ENCODE assay signal across 8 mouse cellular contexts in the genomic region with DNA sequence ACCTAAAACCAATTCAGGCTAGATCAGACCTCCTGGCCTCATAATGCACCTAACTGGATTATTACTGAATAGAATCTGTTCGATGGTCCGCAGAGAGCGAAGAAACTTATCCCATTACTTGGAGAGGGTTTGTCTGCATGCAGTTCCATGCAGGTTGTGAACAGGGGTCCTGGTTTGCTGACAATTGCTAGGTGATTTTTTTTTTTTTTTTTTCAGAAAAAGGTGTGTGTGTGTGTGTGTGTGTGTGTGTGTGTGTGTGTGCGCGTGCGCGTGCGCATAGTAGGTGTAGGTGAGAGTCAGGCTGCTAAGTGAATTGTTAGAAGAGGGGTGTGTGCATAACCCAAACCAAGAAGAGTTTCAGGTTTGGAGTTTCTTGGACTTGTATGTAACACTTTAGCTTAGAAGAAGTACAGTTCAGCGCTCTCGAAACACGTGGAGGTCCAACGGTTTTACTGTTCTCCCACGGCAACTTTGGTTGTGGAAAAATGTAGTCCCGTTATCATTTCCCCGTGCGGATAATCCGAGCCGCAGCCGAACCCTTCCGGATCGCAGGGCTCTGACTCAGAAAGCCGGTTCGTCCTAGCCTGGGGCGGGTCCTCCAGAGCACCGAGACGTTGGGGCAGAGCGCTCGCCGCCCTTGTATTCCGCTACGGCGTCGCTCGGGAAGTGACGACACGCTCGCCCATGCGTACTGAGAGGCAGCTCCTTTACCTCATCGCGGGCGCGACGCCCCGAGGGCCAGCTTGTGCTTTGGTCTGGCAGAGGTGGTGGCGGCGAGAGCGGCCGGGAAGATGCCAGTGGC. TPM values are rescaled to one million over a fixed set of nuclear protein-coding genes. Genes with fewer than 3 reads are reported as not detected.
DNase-seq lines count a peak whose midpoint lies in the region; ATAC-seq and TF ChIP-seq lines count a peak whose summit lies in the region.

A gene (plus strand): TSS at position 223 of the 802 bp plus-strand sequence.

- peaks cover 15% of the 10 kb centered on the region for H3K4me1 ChIP-seq in hindbrain, embryonic 10.5 days (replicated peaks)
- no peaks in the 10 kb centered on the region for H3K4me1 ChIP-seq in lung, postnatal 0 days (ENCODE audit: insufficient read depth, low read depth, low read length)

- H3K4me2 ChIP-seq in lung, postnatal 0 days (replicated peaks; ENCODE audit: low read depth, low read length): peak within 1 kb of the TSS; percentile 72

- peak within 1 kb of the TSS; percentile 91 for H3K27ac ChIP-seq in hindbrain, embryonic 10.5 days
- H3K27ac ChIP-seq in lung, postnatal 0 days (ENCODE audit: low read length): peak within 1 kb of the TSS; percentile 64

- 4% methylated on average over 48 of the region's 48 CpGs for WGBS in hindbrain, embryonic 10.5 days
- 6% methylated on average over 48 of the region's 48 CpGs for WGBS in lung, postnatal 0 days

- peak; percentile 22; the same call in 1 of the 2 replicates for TF ChIP-seq EP300 in lung, postnatal 0 days (IDR thresholded peaks at IDR 0.05)

- peak within 1 kb of the TSS; percentile 89 for H3K9ac ChIP-seq in lung, postnatal 0 days (replicated peaks; ENCODE audit: low read depth)

- TF ChIP-seq CTCF in lung, postnatal 0 days (IDR thresholded peaks at IDR 0.05): no peak

- ATAC-seq in frontal cortex, adult (ENCODE audit: low TSS enrichment): peak; percentile 100
- peak; percentile 99 for ATAC-seq in lung, postnatal 0 days

- H3K4me3 ChIP-seq in hindbrain, embryonic 10.5 days: peak within 1 kb of the TSS; percentile 92
- peak within 1 kb of the TSS; percentile 91 for H3K4me3 ChIP-seq in lung, postnatal 0 days (ENCODE audit: low read depth, low read length)

- no peaks in the 10 kb centered on the region for H3K9me3 ChIP-seq in hindbrain, embryonic 10.5 days
- H3K9me3 ChIP-seq in lung, postnatal 0 days (ENCODE audit: low read length): no peaks in the 10 kb centered on the region

- H3K36me3 ChIP-seq in hindbrain, embryonic 10.5 days: peaks cover 28% of the 10 kb centered on the region
- H3K36me3 ChIP-seq in lung, postnatal 0 days (ENCODE audit: insufficient read depth, low read length): peaks cover 15% of the 10 kb centered on the region; the same call in 1 of the 2 replicates

- H3K27me3 ChIP-seq in hindbrain, embryonic 10.5 days (ENCODE audit: insufficient read depth, poor library complexity, severe bottlenecking): 0 out of 2 replicates have a peak, but pooled peaks cover 3% of the 10 kb centered on the region
- H3K27me3 ChIP-seq in lung, postnatal 0 days (replicated peaks; ENCODE audit: insufficient read depth, low read length): no peaks in the 10 kb centered on the region

- peak; percentile 97 for DNase-seq in MN1 (ENCODE audit: low spot score)
- DNase-seq in cerebellum, adult 9-10 months: peak; percentile 97
- peak; percentile 96 for DNase-seq in hindbrain, embryonic 10.5 days (ENCODE audit: low spot score)
- DNase-seq in layer of hippocampus, adult 9-11 months: peak; percentile 97
- DNase-seq in lung, postnatal 0 days (ENCODE audit: low spot score): peak; percentile 98
- peak; percentile 96 for DNase-seq in ovary, postnatal 14 days (ENCODE audit: low spot score)
- DNase-seq in thymus, postnatal 14 days: peak; percentile 97

RNA-seq across cellular contexts. Expression of the gene that starts here (rescaled TPM):
- 193 and 195 TPM in 2 replicates for polyA plus RNA-seq in hindbrain, embryonic 10.5 days (2016; fragmentation: Nextera tagmentation; extraction: Ambion mirVana)
- polyA plus RNA-seq in lung, postnatal 0 days (2015; fragmentation: Nextera tagmentation; extraction: Ambion mirVana): 79.7 and 93.3 TPM in 2 replicates

Comparison
In these comparisons a context has a peak if more than half of its experiments do, and no peak if none do; other contexts are left out.
1. Peak in every context shown above with its lines: DNase-seq, ATAC-seq, H3K4me3 ChIP-seq and H3K27ac ChIP-seq.